Mouse (Mus musculus) heart, adult 18-20 months (tissue): ENCODE measurements around the gene Dscaml1. TPM values are rescaled to one million over a fixed set of nuclear protein-coding genes. Genes with fewer than 3 reads are reported as not detected.

Experiments used
- DNase-seq, 2 experiments: peaks; one replicate each; pipeline ENCODE4 v3.0.0; 2021 to 2022; ENCODE audit warnings: mixed read lengths in 1 of 2
- total RNA-seq, 2 experiments: library from RNA; stranded (reverse); gene quantifications; 2 replicates each; pipeline ENCODE4 v1.2.3; 2021

Gene Dscaml1
- total RNA-seq, 2 experiments from 2014 or later, result 0.28 TPM; not detected in 1

- no peak for DNase-seq
Observed at GRCm38 (mm10) chr9:45454889-45455610, 28.6 kb downstream of the Dscaml1 start.

GRCm38 (mm10) chr9:45457200-45457599, 30.8 kb downstream of the Dscaml1 start:
- DNase-seq, result no peak

DNA sequence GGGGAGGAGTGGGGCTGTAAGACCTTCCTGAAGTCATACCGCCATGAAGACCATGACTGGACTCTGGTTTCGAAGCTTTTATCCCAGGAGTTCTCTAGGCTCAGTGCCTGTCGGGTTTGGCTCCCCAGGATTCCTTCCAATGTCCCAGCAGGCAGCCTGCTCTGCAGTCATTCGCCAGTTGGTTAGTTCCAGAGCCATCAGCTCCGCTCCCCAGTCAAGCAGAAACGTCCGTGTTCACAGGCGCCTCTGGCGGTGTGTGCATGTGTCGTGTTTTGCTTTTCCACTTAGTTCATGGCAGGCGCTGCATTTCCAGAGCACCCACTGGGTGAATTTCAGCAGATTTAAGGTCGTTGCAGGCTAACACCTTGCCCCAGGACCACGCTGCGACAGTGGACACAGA, 31.9 kb downstream of the Dscaml1 start:
- no peak for DNase-seq

- no peak for DNase-seq
Observed at GRCm38 (mm10) chr9:45465396-45466019, 39.1 kb downstream of the Dscaml1 start.

DNA sequence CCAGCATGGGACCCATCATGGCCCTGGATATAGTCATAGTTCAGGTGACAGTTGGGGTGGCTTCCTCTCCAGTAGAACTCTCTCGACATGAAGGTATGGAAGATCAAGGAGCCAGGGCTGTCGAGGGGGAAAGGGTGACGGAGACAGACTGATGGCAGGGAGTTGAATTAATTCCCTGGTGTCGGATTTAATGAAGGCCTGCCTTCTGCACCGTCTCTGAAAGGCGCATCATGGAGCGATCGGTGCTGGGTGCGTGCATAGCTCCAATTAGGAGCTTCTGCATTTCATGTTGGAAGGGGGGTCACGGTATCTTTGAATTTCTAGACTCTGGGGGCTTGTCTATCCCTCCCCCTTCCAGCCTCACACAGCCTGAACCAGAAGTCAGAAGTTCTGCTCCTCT, 41.8 kb downstream of the Dscaml1 start:
- DNase-seq, result no peak

DNA sequence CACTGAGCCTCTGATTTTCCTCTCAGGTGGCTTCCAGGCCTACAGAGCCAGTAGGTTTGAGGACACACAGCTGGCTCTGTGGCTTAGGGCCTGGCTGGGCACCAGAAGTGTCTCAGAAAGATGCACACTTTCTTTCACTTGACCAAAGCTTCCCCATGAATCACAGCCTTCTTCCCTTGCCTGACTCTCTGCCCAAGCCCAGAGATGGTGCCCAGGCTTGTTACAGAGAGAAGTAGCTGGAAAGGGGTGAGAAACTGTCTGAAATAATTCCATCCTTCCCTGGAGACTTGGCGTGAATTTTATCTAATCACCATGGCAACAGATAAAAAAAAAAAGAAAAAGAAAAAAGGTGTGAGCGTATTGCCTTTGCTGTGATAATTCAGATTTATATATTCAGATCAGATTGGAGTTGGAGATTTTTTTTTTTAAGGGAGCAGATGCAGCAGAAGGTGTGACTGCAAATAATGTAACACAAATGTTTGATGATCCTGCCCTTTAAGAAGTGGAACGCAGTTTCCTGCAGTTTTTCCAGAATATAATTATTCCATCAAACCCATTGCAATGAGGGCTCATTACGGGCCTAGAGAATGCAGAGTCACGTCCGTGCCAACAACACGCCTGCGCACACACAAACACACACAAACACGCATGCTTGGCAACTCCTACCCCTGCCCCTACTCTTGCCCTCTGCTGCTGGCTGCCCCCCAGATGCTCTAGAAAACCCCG, 44.5 kb downstream of the Dscaml1 start:
- no peak for DNase-seq

DNA sequence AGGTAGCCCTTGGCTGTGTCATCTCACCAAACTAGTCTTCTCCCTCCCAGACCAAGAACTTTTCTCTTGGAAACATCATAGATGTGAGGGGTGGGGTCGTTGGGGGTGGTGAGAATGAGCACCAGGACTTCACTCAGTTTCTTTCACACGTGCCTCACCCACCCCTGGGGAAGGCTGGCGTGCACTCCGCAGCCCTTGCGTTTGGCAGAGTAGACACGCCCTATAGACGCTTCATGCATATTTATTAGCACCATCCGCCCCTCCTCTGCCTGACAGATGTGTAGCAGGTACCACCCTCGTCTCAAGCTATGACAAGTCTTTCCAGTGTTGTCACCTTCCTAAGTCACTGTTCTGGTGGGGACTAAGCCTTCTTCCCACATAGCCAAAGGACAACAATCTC, 45.3 kb downstream of the Dscaml1 start:
- DNase-seq, result no peak

DNA sequence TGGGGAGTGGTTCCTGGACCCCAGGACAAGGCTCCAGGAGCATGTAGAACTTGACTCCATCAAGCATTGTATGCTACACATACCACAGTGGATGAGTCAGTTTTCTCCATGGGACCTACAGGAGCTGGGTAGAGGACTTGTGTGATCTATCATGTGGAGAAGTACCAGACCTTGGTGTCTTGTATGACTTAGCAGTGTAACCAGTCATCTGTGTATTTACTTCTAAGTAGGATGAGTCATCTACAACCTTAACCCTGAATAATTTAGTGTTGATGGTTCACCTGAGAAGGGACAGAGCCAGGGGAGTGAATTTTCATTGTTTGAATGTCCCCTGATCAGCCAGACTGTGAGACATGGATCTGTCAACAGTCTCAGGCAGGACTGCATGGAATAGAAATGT, 48.4 kb downstream of the Dscaml1 start:
- no peak for DNase-seq

DNA sequence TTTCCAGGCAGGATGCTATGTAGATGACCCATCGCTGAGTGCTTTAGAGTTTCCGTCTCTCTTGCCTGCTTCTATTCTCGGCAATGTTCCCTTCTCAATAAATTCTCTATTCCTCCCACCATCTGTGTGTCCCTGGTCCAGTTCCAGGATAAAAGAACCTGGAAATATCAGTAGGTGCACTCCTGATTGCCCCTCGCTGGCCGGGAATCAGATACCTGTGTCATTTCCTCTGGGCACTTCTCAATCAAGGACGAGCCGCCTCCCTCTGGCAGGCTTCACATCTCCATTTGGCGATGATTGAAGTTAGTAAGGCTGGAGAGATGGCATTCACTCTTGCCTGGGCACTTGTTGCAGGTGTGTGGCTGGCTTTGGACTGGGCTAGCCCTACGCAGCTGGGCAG, 54.5 kb downstream of the Dscaml1 start:
- DNase-seq, result no peak

DNA sequence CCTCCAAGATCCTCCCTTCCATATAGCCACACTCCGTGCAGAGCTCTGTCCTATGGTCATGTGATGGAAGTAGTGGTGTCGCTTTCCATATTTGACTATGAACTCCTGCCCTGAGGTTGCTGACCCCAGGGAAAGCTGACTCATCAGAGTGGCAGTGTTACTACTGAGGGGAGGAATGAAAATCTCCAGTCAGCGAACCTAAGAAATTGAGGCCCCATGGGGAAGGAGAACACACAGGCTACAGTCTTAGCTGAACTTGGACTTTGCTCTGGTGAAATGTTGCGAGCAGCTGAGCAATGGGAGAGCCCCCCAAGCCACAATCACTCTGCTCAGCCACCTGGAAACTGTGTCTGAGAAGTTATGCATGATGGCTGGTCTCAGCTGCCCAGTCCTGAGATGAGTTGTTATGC, 60.2 kb downstream of the Dscaml1 start:
- DNase-seq, result no peak

DNA sequence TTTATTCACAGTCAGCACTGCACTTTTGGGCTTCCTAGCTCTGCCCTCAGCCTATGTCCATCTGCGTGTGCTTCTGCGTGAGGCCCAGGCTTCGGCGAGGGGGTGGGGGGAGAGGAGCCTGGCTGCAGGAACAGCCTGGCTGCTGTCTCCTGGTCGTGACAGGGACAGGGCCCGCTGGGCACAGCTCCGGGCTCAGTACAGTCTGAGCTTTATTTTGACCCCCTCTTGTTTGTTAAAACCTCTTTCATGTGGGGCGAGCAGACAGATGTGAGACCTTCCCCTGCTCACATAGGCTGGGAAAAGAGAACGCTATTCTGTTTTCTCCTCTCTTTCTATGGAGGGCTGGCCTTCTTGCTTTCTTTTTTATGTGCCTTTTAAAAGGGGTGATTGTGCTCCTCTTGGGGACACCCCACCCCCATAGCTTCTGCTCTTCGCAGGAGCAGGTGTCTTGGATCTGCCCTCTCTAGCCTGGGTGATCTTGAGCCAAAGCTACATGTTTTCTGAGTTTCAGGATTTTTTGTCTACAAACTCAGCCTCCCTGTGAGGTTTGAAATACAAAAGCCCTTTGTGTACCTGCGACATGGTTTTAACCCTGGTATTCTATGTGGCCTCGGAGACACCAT, 60.9 kb downstream of the Dscaml1 start:
- no peak for DNase-seq

DNA sequence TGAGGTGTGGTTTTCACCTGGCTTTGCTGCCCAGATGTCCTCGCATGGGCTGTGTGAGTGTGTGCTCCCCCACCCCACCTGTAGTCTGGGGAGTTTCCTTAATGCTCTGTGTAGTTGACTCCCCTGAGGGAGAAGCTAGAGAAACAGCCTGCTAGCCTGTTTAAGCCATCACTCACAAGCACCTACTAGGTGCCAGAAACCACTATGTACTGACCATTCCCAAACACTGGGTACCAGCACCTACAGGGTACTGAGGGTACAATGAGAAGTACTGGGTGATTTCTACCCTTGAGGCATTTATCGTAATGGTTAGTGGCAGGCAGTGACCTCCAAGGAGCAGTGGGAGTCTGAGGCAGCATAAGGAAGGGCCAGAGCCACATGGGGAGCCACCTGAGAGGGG, 64.5 kb downstream of the Dscaml1 start:
- no peak for DNase-seq

GRCm38 (mm10) chr9:45494889-45495288, 68.5 kb downstream of the Dscaml1 start:
- no peak for DNase-seq

DNA sequence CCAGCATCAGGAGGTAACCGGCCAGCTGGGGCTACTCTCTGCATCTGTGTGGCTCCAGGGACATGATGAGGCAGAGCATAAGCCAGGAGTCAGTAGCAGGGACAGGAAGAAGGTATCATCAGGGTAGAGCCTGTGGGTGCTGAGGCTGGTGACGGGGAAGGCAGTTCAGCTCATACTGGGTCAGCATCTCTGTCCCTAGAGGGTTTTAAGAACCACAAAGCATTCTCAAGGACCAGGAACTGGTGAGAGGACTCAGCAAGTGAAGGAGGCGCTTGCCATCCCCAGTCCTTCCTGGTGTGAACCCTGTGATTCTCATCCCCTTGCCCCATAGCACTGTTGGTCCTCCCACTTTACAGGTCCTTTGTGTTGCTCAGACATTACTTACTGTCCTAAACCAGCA, 69.9 kb downstream of the Dscaml1 start:
- DNase-seq, result no peak

DNA sequence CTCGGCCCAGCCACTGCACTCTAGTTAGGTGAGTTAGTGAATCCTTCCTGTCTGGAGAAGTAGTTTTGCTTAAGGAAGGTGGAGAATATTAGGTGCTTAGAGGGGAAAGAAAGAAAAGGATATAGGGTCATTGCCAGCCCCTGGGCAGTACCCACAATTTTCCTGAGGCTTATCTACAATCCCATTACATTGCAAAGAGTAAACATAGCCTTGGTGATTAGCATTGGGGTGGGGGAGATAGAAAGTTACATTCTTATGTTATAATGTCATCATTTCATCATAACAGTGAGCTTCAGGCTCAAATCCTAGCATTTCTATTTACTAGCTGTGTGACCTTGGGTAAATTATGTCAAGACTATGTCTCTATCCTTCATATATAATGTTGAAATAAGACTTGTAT, 70.5 kb downstream of the Dscaml1 start:
- DNase-seq, result no peak

DNA sequence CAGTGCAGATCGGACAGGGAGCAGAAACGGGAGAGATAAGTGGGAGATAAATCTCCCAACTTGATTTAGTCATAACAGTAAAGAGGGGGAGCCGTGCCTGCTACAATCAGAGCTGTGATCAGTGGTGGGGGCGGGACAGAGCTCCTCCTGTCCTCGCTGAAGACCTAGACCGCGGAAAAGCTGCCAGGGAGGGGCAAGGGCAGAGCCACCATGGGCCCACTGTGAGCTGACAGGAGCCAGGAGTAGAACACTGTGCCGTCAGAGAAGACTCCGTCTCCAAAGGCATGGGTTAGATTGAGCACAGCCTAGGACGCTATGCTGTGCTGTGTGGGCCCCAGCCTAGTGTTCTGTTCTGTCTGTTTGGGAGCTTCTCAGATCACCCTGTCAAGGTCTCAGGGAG, 72.8 kb downstream of the Dscaml1 start:
- DNase-seq, result no peak

- no peak for DNase-seq
Observed at GRCm38 (mm10) chr9:45500071-45500595, 73.7 kb downstream of the Dscaml1 start.

- no peak for DNase-seq
Observed at GRCm38 (mm10) chr9:45501295-45501927, 75.0 kb downstream of the Dscaml1 start.

- no peak for DNase-seq
Observed at GRCm38 (mm10) chr9:45501963-45502641, 75.7 kb downstream of the Dscaml1 start.

DNA sequence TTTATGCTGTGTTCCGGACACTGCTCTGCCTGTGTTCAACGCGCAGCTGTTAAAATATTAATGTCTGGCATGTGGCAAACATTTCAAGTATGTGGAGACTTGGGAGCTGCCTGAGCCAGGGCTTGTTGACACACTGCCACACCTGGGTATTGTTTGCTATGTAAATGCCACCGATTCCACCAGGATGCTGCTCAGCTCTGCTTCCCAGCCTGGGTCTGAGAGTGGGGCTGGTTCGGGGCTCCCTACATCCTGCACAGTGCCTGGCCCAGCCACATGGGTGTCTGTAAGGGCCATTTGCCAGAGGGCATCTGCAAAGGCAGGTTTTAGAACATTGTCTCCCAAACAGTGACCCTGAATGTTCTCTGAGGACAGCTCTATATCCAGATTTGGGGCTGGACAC, 78.5 kb downstream of the Dscaml1 start:
- peak; percentile 26 to 38 for DNase-seq

DNA sequence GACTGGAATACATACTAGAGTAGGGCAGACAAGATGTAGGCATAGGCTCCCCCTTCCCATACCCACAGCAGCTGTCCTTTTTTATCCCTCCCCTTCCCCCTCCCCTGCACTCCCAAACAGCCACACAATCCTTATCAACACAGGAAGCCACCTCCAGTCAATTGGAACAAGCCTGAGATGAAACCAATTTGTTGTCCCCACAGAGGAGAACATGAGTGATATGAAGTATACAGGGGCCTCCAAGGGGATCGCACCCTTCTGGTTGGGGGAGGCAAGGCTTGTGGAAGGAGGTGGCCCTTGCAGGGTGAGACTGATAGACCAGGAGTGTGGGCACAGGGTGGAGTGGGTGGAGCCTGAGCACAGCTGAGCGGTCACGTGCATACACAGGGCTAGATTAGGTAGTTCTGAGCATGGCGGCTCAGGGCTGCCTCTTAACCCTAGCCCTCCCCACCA, 79.1 kb downstream of the Dscaml1 start:
- DNase-seq, result peak; percentile 18 to 20
